Mouse (Mus musculus): Measurements from ENCODE around the gene Vmn1r30.

Gene Vmn1r30

DNA sequence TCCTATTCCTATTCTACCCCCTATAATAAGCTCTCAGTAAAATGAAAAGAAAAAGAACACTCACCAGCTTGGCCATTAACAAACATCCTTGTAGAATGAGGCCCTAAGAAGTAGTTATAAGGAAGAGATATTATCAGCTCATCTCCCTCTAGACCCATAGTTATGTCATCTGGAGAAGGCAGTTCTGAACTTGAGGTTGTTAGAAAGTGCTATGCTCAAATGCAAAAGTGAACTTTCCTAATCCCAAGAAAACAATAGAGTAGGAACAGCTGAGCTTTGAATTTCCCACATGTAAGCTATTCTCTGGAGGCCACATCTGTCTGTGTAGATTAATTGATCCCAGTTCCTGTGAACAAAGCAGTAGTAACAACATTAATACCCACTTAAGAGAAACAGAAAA is at the start of gene Vmn1r30:
TSS of gene Vmn1r30 (minus strand) at position 101 of the 400 bp plus-strand sequence.
- no peak for DNase-seq (ENCODE audit: low spot score in 2 of 2)

DNA sequence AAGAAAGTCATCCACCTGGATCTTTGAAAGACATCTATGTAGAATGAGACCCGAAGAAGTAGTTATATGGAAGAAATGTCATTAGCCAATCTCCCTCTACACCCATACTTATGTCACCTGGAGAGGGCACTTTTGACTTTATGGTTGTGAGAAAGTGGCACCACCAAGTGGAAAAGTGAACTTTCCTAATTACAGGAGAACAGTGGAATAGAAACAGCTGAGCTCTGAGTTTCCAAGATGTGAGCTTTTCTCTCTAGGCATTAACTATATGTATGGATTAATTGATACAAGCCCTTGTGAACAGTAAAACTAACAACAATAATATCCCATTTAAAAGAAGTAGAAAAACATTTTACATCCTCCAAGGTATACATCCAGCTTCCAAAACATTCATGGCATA is 32.0 kb upstream of the Vmn1r30 start, which contains the start of gene Vmn1r31:
TSS of gene Vmn1r31 (minus strand) at position 101 of the 400 bp plus-strand sequence.
- DNase-seq (ENCODE audit: low spot score in 2 of 2): no peak
